8 mouse cellular contexts compared by ENCODE assay signal in the genomic region with DNA sequence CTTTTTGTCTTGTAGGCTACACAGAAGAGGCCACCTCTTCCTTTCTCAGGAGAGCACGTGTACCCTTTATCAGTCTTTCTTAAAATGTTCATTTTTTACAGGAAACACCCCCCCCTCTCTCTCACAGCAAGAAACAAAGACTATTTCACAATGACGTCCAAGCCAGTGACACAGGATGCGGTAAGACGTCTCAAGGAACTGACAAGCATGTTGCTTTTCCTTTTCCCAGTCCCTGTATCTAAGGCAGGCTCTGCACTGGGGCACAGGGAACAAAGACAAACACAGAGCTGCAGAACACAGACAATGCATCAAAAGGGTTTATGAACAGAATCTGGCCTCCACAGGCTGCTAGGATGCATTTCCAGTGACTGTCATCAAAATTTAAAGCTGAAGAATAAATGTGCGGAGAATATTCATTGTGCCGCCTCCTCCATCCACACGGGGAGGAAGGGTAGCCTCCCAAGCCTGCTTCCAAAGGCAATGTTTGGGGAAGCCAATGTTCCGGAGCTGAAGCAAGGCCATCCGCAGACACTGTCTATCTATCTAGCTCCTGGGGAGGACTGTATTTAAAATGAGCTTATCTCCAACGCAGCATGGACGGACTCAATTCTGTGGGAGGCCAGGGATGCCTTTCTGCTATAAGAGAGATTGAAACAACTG. TPM values are rescaled to one million over a fixed set of nuclear protein-coding genes. Genes with fewer than 3 reads are reported as not detected.
DNase-seq lines count a peak whose midpoint lies in the region; ATAC-seq lines count a peak whose summit lies in the region.

No protein-coding gene starts in this region.

- H3K36me3 ChIP-seq in heart, embryonic 10.5 days: peaks cover 19% of the 10 kb centered on the region
- H3K36me3 ChIP-seq in midbrain, embryonic 10.5 days: peaks cover 5% of the 10 kb centered on the region; the same call in 1 of the 2 replicates
- H3K36me3 ChIP-seq in midbrain, embryonic 11.5 days (ENCODE audit: control insufficient read depth, insufficient read depth, low read length): no peaks in the 10 kb centered on the region

- H3K27ac ChIP-seq in heart, embryonic 10.5 days: peak overlapping the region; percentile 75
- peak overlapping the region; percentile 35; the same call in 1 of the 2 replicates for H3K27ac ChIP-seq in midbrain, embryonic 10.5 days (replicated peaks)
- H3K27ac ChIP-seq in midbrain, embryonic 11.5 days (ENCODE audit: low read depth, low read length): no peak overlapping the region

- H3K9ac ChIP-seq in midbrain, embryonic 11.5 days (ENCODE audit: low read length): no peak overlapping the region; the same call in 1 of the 2 replicates

- DNase-seq in heart, embryonic 10.5 days (ENCODE audit: low spot score): no peak
- no peak for DNase-seq in heart, postnatal 25 days (ENCODE audit: low spot score)
- DNase-seq in midbrain, embryonic 10.5 days (ENCODE audit: low spot score): no peak
- no peak for DNase-seq in midbrain, embryonic 11.5 days (ENCODE audit: low spot score, missing footprints)
- peak; percentile 33 to 35 for DNase-seq in layer of hippocampus, postnatal 36 days
- DNase-seq in retina, embryonic 14.5 days (ENCODE audit: low spot score): no peak
- DNase-seq in urinary bladder, postnatal 14 days (ENCODE audit: low spot score): no peak

- H3K4me2 ChIP-seq in midbrain, embryonic 11.5 days: no peak overlapping the region

- WGBS in heart, embryonic 10.5 days: 51% methylated on average over 11 of the region's 11 CpGs
- WGBS in midbrain, embryonic 10.5 days: 74% methylated on average over 11 of the region's 11 CpGs
- WGBS in midbrain, embryonic 11.5 days: 54% methylated on average over 11 of the region's 11 CpGs

- peaks cover 26% of the 10 kb centered on the region for H3K4me1 ChIP-seq in heart, embryonic 10.5 days
- H3K4me1 ChIP-seq in midbrain, embryonic 10.5 days: peaks cover 34% of the 10 kb centered on the region
- no peaks in the 10 kb centered on the region for H3K4me1 ChIP-seq in midbrain, embryonic 11.5 days (ENCODE audit: control insufficient read depth, insufficient read depth, low read length)

- no peak overlapping the region for H3K4me3 ChIP-seq in heart, embryonic 10.5 days
- no peak overlapping the region for H3K4me3 ChIP-seq in midbrain, embryonic 10.5 days
- H3K4me3 ChIP-seq in midbrain, embryonic 11.5 days (ENCODE audit: low read depth, low read length): no peak overlapping the region

- ATAC-seq in midbrain, embryonic 11.5 days (ENCODE audit: low FRiP score): no peak
- peak; percentile 48 for ATAC-seq in neutrophil, adult 5-6 weeks (ENCODE audit: extremely low read depth, insufficient number of reproducible peaks, low FRiP score, poor library complexity, severe bottlenecking)

- H3K9me3 ChIP-seq in heart, embryonic 10.5 days: no peaks in the 10 kb centered on the region
- no peaks in the 10 kb centered on the region for H3K9me3 ChIP-seq in midbrain, embryonic 10.5 days (replicated peaks)
- no peaks in the 10 kb centered on the region for H3K9me3 ChIP-seq in midbrain, embryonic 11.5 days (ENCODE audit: control insufficient read depth, low read length)

- H3K27me3 ChIP-seq in heart, embryonic 10.5 days (ENCODE audit: insufficient read depth, poor library complexity, severe bottlenecking): no peaks in the 10 kb centered on the region
- no peaks in the 10 kb centered on the region for H3K27me3 ChIP-seq in midbrain, embryonic 10.5 days (ENCODE audit: low read depth, poor library complexity, severe bottlenecking)
- H3K27me3 ChIP-seq in midbrain, embryonic 11.5 days (ENCODE audit: control insufficient read depth, insufficient read depth, low read length): no peaks in the 10 kb centered on the region

- intact Hi-C loops in heart, postnatal 25 days (cut with DNase I): loop anchor here (5.0 kb wide), 1 partner anchor 91 kb away; no protein-coding TSS in a partner anchor

RNA-seq across cellular contexts. Expression of gene Ern1, which starts 48.7 kb away (rescaled TPM):
- polyA plus RNA-seq in heart, embryonic 10.5 days (2016; fragmentation: Nextera tagmentation; extraction: Ambion mirVana): 5.3 and 5.5 TPM in 2 replicates
- total RNA-seq in heart, postnatal 25 days (2021): 10 to 100 TPM; 10.0 to 10.2 TPM
- polyA plus RNA-seq in midbrain, embryonic 10.5 days (2016; fragmentation: Nextera tagmentation; extraction: Ambion mirVana): 5.0 and 5.2 TPM in 2 replicates
- 4.6 and 5.5 TPM in 2 replicates for polyA plus RNA-seq in midbrain, embryonic 11.5 days (2014; fragmentation: Nextera tagmentation; extraction: Ambion mirVana)
- 10 to 100 TPM in 1 of 2 experiments, 1 to 10 TPM in 1; 9.5 to 10.5 TPM for total RNA-seq in layer of hippocampus, postnatal 36 days (2021)
- total RNA-seq in neutrophil, adult 5-6 weeks (2017): 18.6 and 23.6 TPM in 2 replicates

Comparison
In these comparisons a context has a peak if more than half of its experiments do, and no peak if none do; other contexts are left out.
1. DNase-seq: peak in layer of hippocampus, postnatal 36 days (2 of 2); none in heart, embryonic 10.5 days (single experiment), heart, postnatal 25 days (single experiment), midbrain, embryonic 10.5 days (single experiment), midbrain, embryonic 11.5 days (single experiment), retina, embryonic 14.5 days (single experiment) and urinary bladder, postnatal 14 days (single experiment).